Mouse (Mus musculus) olfactory bulb, adult 2 months (tissue): ENCODE data around the gene Iqca. TPM values are rescaled to one million over a fixed set of nuclear protein-coding genes. Genes with fewer than 3 reads are reported as not detected.

ENCODE experiments used
- H3K27ac ChIP-seq: fragments of 200-500 bp; 2 replicates; pipeline ENCODE4 v1.5.1; 2012; ENCODE audit warnings: low read depth, low read length; ENCODE audit not compliant: insufficient read depth
- H3K4me1 ChIP-seq: fragments of 200-500 bp; 2 replicates; pipeline ENCODE4 v1.6.1; 2012; ENCODE audit warnings: low read length; ENCODE audit not compliant: control insufficient read depth, insufficient read depth
- H3K4me3 ChIP-seq: fragments of 200-500 bp; 2 replicates; pipeline ENCODE4 v1.5.1; 2012; ENCODE audit warnings: mild to moderate bottlenecking, low read depth, low read length, moderate library complexity; ENCODE audit not compliant: insufficient read depth
- CTCF ChIP-seq: fragments of 200-500 bp; IDR thresholded peaks from 2 replicates; pipeline ENCODE4 v1.5.1; 2012; ENCODE audit warnings: low read depth, mild to moderate bottlenecking, low read length, moderate library complexity; ENCODE audit not compliant: insufficient read depth
- POLR2A ChIP-seq: fragments of 200-500 bp; IDR thresholded peaks from 2 replicates; pipeline ENCODE4 v1.6.1; 2012; ENCODE audit warnings: mild to moderate bottlenecking, low read depth, low read length, moderate library complexity; ENCODE audit not compliant: insufficient read depth
- WGBS: fragments of 180-500 bp; shearing (Covaris S2); methylation state at CpG from one replicate; pipeline ENCODE4 v1.1.7; 2018; 5-methylcytosine and 5-hydroxymethylcytosine counted together
- polyA plus RNA-seq: library from polyadenylated mRNA; stranded (reverse); fragments of >200 nt; gene quantifications from 2 replicates; pipeline ENCODE4 v1.2.4, GENCODE M21; 2012; ENCODE audit warnings: low replicate concordance; ENCODE audit not compliant: missing spikeins, insufficient read depth, insufficient read length

Iqca gene
- polyA plus RNA-seq, 1 experiment = not detected

GRCm38 (mm10) chr1:90117207-90117606, 36.0 kb downstream of the Iqca start:
- TF ChIP-seq CTCF (no peak), POLR2A (no peak)
- 86% methylated on average over 7 of the region's 7 CpGs for WGBS
- H3K27ac ChIP-seq = no peak overlapping the region
- no peak overlapping the region for H3K4me3 ChIP-seq
- 0 out of 2 replicates have a peak, but pooled peaks cover 2% of the 10 kb centered on the region for H3K4me1 ChIP-seq

DNA sequence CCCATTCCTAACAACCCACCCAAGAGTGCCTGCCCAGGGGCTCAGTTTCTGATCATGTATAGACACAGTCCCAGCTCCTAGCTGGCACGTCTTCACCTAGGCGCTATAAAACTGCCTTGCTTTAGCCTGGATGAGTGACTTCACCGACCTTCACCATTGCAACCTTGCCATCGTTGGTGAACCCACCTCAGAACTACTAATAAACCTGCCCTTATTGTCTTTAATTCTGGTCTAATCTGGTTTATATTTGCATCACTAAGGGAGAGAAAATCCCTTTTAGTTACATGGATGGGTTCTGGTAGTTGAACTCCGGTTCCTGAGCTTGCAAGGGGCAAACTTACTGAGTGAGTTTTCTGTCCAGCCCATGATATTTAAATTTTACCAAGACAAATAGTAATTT, 38.6 kb downstream of the Iqca start:
- no peak for TF ChIP-seq POLR2A
- no peak for TF ChIP-seq CTCF
- 94% methylated on average over 5 of the region's 5 CpGs for WGBS
- no peak overlapping the region for H3K27ac ChIP-seq
- H3K4me3 ChIP-seq = no peak overlapping the region
- H3K4me1 ChIP-seq = peaks cover 8% of the 10 kb centered on the region

DNA sequence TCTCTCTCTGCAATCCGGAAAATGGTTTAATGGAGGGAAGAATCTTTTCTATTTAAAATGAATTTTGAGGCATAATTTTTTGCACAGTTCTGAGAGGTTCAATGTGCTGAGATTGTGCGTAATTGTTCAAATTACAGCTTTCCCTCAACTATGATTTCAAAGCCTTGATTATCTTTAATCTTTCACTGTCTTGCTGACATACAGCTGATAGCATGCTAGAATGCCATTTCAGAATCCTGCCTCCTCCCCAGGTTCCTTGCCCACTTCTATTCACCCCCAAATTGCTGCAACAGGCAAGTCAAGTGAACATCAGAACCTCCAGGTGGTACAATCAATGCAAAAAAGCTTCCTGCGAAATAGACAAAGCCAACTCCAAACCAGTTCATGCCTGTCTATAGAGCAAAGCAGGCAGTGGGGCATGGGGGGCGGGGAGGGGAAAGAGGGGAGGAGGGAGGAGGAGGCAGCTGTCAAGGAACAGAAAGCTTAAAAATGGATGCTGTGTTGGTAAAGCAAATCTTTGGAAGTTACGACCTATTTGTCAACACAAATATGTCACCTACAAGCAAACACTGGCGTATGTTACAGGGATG, 39.5 kb downstream of the Iqca start:
- Histone ChIP-seq H3K4me3 (no peak overlapping the region), H3K4me1 (peaks cover 10% of the 10 kb centered on the region), H3K27ac (no peak overlapping the region)
- TF ChIP-seq POLR2A (no peak), CTCF (no peak)
- 89% methylated on average over 6 of the region's 6 CpGs for WGBS

- Histone ChIP-seq H3K27ac (no peak overlapping the region), H3K4me1 (peaks cover 10% of the 10 kb centered on the region), H3K4me3 (no peak overlapping the region)
- 94% methylated on average over 2 of the region's 2 CpGs for WGBS
- TF ChIP-seq CTCF (no peak), POLR2A (no peak)
Observed at GRCm38 (mm10) chr1:90112669-90113068, 40.5 kb downstream of the Iqca start.

DNA sequence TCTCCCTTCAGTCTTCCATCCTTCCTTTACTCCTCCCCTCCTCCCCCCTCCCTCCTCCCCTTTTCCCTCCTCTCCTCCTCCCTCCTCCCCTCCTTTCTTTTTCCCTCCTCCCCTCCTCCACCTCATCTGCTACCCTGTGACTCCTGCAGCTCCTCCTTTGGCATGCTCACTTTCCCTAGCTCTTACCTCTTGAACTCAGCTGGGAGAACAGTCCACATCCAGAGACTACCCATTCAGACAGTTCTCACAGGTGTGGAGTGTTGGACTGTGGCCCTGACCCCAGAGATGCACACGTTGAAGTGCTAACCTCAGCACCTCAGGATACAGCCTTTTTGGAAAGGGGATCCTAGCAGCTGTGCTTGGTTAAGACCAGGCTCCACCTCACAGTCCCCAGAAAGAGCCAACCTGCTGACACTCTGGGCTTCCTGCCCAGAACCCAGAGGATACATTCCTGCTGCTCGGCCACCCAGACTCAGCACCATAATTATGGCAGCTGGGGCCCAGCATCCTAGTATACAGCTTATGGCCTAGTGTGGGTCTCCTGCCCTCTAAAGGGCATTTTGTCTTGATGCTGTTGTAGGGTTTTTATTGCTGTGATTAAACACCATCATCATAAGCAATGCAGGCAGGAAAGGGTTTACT, 41.9 kb downstream of the Iqca start:
- Histone ChIP-seq H3K4me1 (peaks cover 10% of the 10 kb centered on the region), H3K4me3 (no peak overlapping the region), H3K27ac (no peak overlapping the region)
- TF ChIP-seq CTCF (no peak), POLR2A (no peak)
- 54% methylated on average over 2 of the region's 2 CpGs for whole genome bisulfite sequencing

- 85% methylated on average over 8 of the region's 8 CpGs for WGBS
- no peak overlapping the region for H3K4me3 ChIP-seq
- TF ChIP-seq CTCF (no peak), POLR2A (no peak)
- H3K27ac ChIP-seq = no peak overlapping the region
- no peaks in the 10 kb centered on the region for H3K4me1 ChIP-seq
Observed at GRCm38 (mm10) chr1:90103896-90104487, 49.2 kb downstream of the Iqca start.

- no peak overlapping the region for H3K4me3 ChIP-seq
- TF ChIP-seq POLR2A (no peak), CTCF (no peak)
- WGBS = 58% methylated on average over 10 of the region's 10 CpGs
- no peak overlapping the region for H3K27ac ChIP-seq
- H3K4me1 ChIP-seq = no peaks in the 10 kb centered on the region
Observed at GRCm38 (mm10) chr1:90100360-90101232, 52.6 kb downstream of the Iqca start.

- no peak overlapping the region for H3K27ac ChIP-seq
- no peak overlapping the region for H3K4me3 ChIP-seq
- TF ChIP-seq CTCF (no peak), POLR2A (no peak)
- H3K4me1 ChIP-seq = no peaks in the 10 kb centered on the region
- WGBS = 84% methylated on average over 10 of the region's 10 CpGs
Observed at GRCm38 (mm10) chr1:90092816-90093493, 60.2 kb downstream of the Iqca start.
